Mouse (Mus musculus) adrenal gland, adult (tissue): ENCODE measurements around the gene Ofcc1.

Source experiments
- DNase-seq, 2 experiments: peaks; one replicate each; pipeline ENCODE4 v3.0.0; 2022 to 2023; ENCODE audit warnings: low spot score in 1 of 2; ENCODE audit not compliant: inconsistent age in 2 of 2

Gene Ofcc1

DNA sequence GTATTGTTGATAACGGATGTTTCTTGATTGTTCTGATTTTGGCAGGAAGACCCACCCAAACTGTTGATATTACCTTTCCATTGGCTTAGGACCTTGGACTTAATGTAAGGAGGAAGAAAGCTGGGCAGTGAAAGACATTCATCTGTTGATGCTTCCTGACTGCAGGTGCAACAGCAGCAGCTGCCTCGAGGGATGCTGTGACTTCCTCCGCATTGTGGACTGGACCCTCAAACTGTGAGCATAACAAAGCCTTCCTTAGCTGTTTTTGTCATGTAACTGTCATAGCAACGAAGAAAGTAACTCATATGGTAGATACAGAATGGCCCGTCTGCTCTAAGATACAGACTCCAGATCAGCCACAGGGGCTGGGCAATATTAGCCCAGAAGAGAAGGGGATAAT lies 102.5 kb downstream of the Ofcc1 start:
- no peak for DNase-seq

DNA sequence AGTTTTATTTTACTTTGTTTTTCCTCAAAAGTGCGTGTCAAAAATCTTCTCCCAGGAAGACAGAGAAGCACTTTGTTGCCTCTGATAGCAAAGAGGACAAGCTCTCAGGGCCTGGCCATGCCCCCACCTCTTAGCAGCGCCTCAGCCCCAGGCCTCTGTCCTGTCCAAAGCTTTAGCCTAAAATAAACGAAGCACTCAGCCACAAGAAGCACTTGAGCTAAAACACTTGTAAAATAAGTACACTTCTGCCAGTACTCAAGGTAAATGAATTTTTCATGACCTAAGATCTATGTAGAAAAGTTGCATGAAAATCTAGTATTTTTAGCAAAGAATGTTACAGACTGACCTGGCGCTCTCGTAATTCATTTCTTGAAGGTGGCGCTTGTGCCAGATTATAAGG lies 117.4 kb downstream of the Ofcc1 start:
- no peak for DNase-seq

- no peak for DNase-seq
These were observed 124.9 kb downstream of the Ofcc1 start for GRCm38 (mm10) chr13:40236356-40236755.

GRCm38 (mm10) chr13:40208314-40208713 lies 152.9 kb downstream of the Ofcc1 start:
- DNase-seq, result no peak

- no peak for DNase-seq
These were observed 179.5 kb downstream of the Ofcc1 start for GRCm38 (mm10) chr13:40181786-40182185.

DNA sequence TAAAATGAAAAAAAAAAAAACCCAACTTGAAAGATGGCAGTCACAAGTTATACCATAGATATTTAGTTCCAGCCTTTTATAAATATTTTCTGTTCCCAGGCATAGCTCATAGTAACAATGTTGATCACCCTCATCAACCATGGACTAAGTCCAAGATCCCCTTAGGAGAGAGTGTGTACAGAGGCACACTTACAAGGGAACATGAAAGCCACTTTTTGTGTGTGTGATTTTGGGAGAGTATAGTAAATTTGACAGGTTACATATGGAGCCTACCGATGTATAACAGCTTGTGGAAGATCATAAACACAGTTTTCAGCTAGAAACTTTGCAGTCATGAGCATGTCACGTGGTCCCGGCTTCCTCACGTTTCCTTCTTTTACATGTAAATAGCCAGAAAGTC lies 189.5 kb downstream of the Ofcc1 start:
- DNase-seq, result no peak

GRCm38 (mm10) chr13:40167871-40168270 lies 193.4 kb downstream of the Ofcc1 start:
- no peak for DNase-seq

- no peak for DNase-seq
These were observed 205.8 kb downstream of the Ofcc1 start for GRCm38 (mm10) chr13:40155466-40155865.

- DNase-seq, result no peak
These were observed 221.3 kb downstream of the Ofcc1 start for GRCm38 (mm10) chr13:40139906-40140305.

DNA sequence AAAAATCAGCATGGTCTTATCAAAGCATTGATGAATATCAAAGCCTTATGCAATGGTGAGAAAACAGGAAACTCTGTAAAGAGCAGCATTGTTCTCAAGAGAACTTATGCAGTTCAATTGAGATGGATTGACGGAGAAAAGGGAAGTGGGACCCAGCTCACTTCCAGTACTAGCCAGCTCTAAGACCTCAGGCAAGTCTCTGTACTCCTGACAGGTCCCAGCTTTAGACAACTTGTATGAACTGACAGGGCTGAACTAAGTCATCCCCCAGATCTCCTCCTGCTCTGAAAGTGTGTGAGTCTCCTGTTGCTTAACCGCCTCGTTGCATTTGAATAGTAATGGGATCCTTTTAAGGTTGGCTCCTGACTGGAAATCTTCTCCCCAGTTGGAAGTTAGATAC lies 225.2 kb downstream of the Ofcc1 start:
- DNase-seq, result no peak

DNA sequence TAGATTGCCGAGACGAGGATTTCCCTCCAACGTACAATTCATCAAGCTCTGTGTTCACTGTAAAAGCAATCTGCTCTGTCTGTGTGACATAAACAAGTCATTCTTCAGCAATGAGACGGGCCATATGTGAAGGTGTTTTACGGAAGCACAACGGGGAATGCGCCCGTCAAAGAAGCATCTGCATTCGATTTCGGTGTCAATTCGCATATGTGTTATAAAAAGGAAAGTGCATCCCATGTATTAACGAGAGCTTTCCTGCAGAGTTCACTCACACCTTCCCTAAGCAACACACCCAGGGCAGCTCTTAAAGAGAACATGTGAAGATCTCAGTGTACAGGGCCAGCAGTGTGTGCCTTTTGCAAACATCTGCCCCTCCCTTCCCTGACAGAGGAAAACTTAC lies 225.6 kb downstream of the Ofcc1 start:
- DNase-seq, result no peak

DNA sequence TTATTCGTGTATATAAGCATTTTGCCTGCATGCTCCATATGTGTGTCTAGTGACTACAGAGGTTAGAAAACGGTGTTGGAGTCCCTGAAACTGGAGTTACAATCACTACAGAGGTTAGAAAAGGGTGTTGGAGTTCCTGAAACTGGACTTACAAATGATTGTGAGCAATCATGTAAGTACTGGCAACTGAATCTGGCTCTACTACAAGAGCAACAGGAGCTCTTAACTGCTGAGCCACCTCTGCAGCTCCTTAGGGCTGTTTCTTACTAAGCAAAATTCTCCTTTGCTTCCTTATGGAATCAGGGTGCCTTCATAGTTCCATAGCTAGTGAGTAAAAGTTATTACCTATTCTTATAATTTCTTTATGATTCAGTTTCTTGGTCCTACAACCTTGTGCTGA lies 237.4 kb downstream of the Ofcc1 start:
- no peak for DNase-seq

DNA sequence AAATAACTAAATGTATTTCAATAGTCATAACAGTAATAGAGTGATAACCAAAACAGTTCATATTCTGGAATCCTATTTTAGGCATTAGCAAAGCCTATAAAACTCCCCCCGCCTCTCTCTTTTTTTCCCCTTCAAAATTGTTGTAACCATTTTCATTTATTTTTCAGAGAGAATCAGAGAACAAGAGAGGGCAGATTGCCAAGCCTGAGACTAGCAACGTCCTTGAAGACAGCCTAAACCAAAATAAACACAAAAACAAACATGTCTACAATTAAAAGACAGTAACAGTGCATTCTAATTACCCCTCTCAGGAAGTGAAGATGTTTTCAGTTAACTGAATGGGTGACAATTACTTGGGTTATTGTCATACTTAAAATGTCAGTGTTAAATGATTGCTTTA lies 248.9 kb downstream of the Ofcc1 start:
- DNase-seq, result no peak

DNA sequence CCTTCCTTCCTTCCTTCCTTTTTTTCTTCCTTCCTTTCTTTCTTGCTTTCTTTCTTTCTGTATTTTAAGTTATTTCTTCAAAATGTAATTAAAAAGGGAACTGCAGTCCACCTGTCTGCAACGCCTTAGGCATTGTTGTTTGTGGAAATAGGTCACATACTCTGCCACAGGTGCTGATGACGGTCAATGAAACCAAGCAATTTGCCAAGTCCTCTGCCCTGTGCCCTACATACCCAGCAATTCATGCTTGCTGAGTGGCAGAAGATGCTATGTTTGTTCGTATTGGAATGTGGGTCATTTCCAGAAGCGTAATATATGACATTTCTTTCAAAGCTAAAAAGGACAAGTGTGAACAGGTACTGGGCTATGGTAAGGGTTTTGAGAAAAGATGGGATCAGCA lies 285.0 kb downstream of the Ofcc1 start:
- DNase-seq, result no peak

- no peak for DNase-seq
These were observed 286.3 kb downstream of the Ofcc1 start for GRCm38 (mm10) chr13:40074850-40075416.

- DNase-seq, result no peak
These were observed 291.2 kb downstream of the Ofcc1 start for GRCm38 (mm10) chr13:40070004-40070403.

- no peak for DNase-seq
These were observed 300.0 kb downstream of the Ofcc1 start for GRCm38 (mm10) chr13:40061281-40061680.

DNA sequence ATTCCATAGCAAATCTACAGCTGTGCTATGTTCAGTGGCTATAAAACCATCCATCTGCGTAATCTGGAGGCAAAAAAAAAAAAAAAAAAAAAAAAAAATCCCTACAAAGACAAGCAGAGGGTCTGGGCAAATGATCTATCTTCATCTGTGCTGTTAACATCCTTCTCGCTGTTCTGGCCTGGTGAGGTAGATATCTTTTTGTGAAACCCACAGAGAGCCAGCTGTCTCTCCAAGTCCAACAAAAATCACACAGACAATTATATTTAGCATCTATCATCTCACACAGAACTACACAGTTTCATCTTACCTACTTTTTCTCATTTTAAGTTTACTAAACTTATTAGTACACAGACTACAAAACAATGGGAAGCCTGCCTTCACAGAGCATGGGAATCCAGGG lies 323.4 kb downstream of the Ofcc1 start:
- DNase-seq, result no peak

GRCm38 (mm10) chr13:40036981-40037765 lies 324.1 kb downstream of the Ofcc1 start:
- DNase-seq, result no peak

DNA sequence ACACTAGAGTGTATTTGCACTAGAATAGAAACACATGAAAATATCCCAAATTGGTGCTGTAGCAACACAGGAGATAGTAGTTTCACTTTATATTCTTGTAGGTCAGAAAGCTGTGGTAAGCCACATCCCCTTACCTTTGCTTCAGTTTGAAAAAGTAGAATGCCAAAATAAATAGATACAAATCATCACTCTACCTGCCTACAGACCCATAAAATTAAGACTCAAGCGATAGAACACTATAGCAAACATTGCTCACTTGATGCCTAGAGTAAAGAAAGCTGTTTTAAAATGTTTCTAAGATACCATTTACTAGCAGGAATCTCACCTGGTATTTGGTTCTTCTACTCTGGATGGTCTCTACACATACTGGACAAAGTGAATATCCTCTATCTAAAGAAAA lies 331.8 kb downstream of the Ofcc1 start:
- DNase-seq, result no peak

- DNase-seq, result no peak
These were observed 332.4 kb downstream of the Ofcc1 start for GRCm38 (mm10) chr13:40028827-40029226.

GRCm38 (mm10) chr13:40025816-40026215 lies 335.4 kb downstream of the Ofcc1 start:
- DNase-seq, result no peak

DNA sequence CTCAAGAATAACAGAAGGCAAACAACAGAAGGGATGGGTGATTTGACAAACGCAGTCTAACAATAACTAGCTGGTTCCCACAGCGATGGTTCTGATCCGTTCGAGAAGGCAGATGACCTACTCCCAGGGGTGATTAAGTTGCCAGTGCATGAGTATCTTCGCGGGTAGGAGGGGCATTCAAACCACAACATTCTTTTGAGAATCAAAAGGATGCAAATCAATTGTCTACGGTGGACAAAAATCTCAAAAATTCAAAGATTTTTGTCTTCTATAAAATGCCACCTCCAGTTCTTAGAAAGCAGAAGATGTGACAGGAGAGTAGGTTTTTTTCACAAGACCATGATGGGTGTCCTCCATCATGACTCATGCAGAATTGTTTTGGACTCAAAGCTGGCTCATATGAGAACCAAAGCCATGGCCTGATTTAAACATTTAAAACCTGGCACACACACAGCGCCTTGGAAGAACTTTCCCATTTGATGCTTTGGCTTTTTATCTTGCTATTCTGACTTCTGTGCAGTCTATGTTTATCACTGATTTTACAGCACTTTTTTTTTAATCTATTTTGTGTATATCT lies 338.0 kb downstream of the Ofcc1 start:
- DNase-seq, result no peak
